Mouse (Mus musculus) spleen, adult 2 months (tissue): ENCODE measurements around the gene Gstm2. TPM values are rescaled to one million over a fixed set of nuclear protein-coding genes. Genes with fewer than 3 reads are reported as not detected.

ENCODE experiments used
- DNase-seq, 2 experiments: peaks; one replicate each; pipeline versions ENCODE4 v3.0.0 to v3.0.0-alpha.2; 2012 to 2021; ENCODE audit warnings: low spot score in 2 of 2, low read depth in 1 of 2
- H3K27ac ChIP-seq: fragments of 200-500 bp; 2 replicates; pipeline ENCODE4 v1.5.1; 2012; ENCODE audit warnings: low read length, inconsistent platforms; ENCODE audit not compliant: insufficient read depth
- H3K27me3 ChIP-seq: fragments of 200-500 bp; 2 replicates; pipeline ENCODE4 v1.6.1; 2012; ENCODE audit warnings: mild to moderate bottlenecking, moderate library complexity, low read length, inconsistent platforms; ENCODE audit not compliant: control insufficient read depth, insufficient read depth
- H3K36me3 ChIP-seq: fragments of 200-500 bp; 2 replicates; pipeline ENCODE4 v1.6.1; 2012; ENCODE audit warnings: mild to moderate bottlenecking, low read length, inconsistent platforms; ENCODE audit not compliant: control insufficient read depth, insufficient read depth
- H3K4me1 ChIP-seq: fragments of 200-500 bp; 2 replicates; pipeline ENCODE4 v1.6.1; 2011; ENCODE audit warnings: inconsistent platforms; ENCODE audit not compliant: control insufficient read depth, insufficient read depth, insufficient read length
- H3K4me3 ChIP-seq: fragments of 200-500 bp; 2 replicates; pipeline ENCODE4 v1.5.1; 2011; ENCODE audit warnings: mild to moderate bottlenecking, inconsistent platforms; ENCODE audit not compliant: insufficient read depth, insufficient read length; ENCODE audit errors: extremely low read depth
- CTCF ChIP-seq: fragments of 200-500 bp; IDR thresholded peaks from 2 replicates; pipeline ENCODE4 v1.5.1; 2011; ENCODE audit warnings: mild to moderate bottlenecking, inconsistent platforms; ENCODE audit not compliant: insufficient read depth, insufficient read length, insufficient replicate concordance; ENCODE audit errors: extremely low read depth
- POLR2A ChIP-seq: fragments of 200-500 bp; IDR thresholded peaks from 2 replicates; pipeline ENCODE4 v1.6.1; 2011; ENCODE audit warnings: low read depth, low read length, inconsistent platforms
- WGBS: fragments of 180-500 bp; shearing (Covaris S2); methylation state at CpG from one replicate; pipeline ENCODE4 v1.1.7; 2018; 5-methylcytosine and 5-hydroxymethylcytosine counted together
- polyA plus RNA-seq: library from polyadenylated mRNA; depleted of rRNA; stranded (reverse); fragments of >200 nt; gene quantifications from 2 replicates; pipeline ENCODE4 v1.2.3, GENCODE M21; 2012

Gene Gstm2
- polyA plus RNA-seq, 1 experiment: 16.9 TPM

- DNase-seq: no peak
- no peaks in the 10 kb centered on the region for H3K4me1 ChIP-seq
- no peak overlapping the region for H3K4me3 ChIP-seq
- no peaks in the 10 kb centered on the region for H3K27me3 ChIP-seq
- no peaks in the 10 kb centered on the region for H3K36me3 ChIP-seq
- H3K27ac ChIP-seq: no peak overlapping the region
- TF ChIP-seq CTCF (no peak), POLR2A (no peak)
- WGBS: 66% methylated on average over 4 of the region's 4 CpGs
Observed at GRCm38 (mm10) chr3:107945729-107946128, 40.5 kb downstream of the Gstm2 start.

- H3K27ac ChIP-seq: no peak within 1 kb of the TSS
- H3K4me3 ChIP-seq: no peak within 1 kb of the TSS
- H3K4me1 ChIP-seq: no peaks in the 10 kb centered on the region
- no peak for DNase-seq
- 72% methylated on average over 20 of the region's 20 CpGs for WGBS
- no peaks in the 10 kb centered on the region for H3K27me3 ChIP-seq
- TF ChIP-seq CTCF (no peak), POLR2A (no peak)
- no peaks in the 10 kb centered on the region for H3K36me3 ChIP-seq
Observed at GRCm38 (mm10) chr3:107943239-107943990, 42.8 kb downstream of the Gstm2 start, which contains the start of gene Gstm6. Gene Gstm6, minus strand, starts transcription at chr3:107943749.

GRCm38 (mm10) chr3:107941261-107941660, 45.0 kb downstream of the Gstm2 start:
- 84% methylated on average over 4 of the region's 4 CpGs for WGBS
- no peak for DNase-seq
- TF ChIP-seq CTCF: no peak
- TF ChIP-seq POLR2A: no peak
- H3K27ac ChIP-seq: no peak overlapping the region
- H3K4me3 ChIP-seq: no peak overlapping the region
- H3K36me3 ChIP-seq: no peaks in the 10 kb centered on the region
- H3K4me1 ChIP-seq: no peaks in the 10 kb centered on the region
- H3K27me3 ChIP-seq: no peaks in the 10 kb centered on the region

- no peak for DNase-seq
- TF ChIP-seq POLR2A (no peak), CTCF (no peak)
- Histone ChIP-seq H3K27me3 (no peaks in the 10 kb centered on the region), H3K27ac (no peak overlapping the region), H3K36me3 (no peaks in the 10 kb centered on the region), H3K4me3 (no peak overlapping the region), H3K4me1 (no peaks in the 10 kb centered on the region)
- WGBS: 74% methylated on average over 7 of the region's 7 CpGs
Observed at GRCm38 (mm10) chr3:107940524-107940923, 45.7 kb downstream of the Gstm2 start.

- no peak for DNase-seq
- H3K4me3 ChIP-seq: no peak overlapping the region
- no peaks in the 10 kb centered on the region for H3K36me3 ChIP-seq
- no peaks in the 10 kb centered on the region for H3K27me3 ChIP-seq
- no peak overlapping the region for H3K27ac ChIP-seq
- WGBS: 16% methylated on average over 4 of the region's 4 CpGs
- TF ChIP-seq CTCF (no peak), POLR2A (no peak)
- no peaks in the 10 kb centered on the region for H3K4me1 ChIP-seq
Observed at GRCm38 (mm10) chr3:107939830-107940229, 46.4 kb downstream of the Gstm2 start.

- Histone ChIP-seq H3K4me1 (no peaks in the 10 kb centered on the region), H3K36me3 (no peaks in the 10 kb centered on the region), H3K4me3 (no peak overlapping the region), H3K27me3 (no peaks in the 10 kb centered on the region), H3K27ac (no peak overlapping the region)
- peak in 1 of 2 experiments; percentile 33 for DNase-seq
- WGBS: 17% methylated on average over 3 of the region's 3 CpGs
- TF ChIP-seq CTCF: peak; percentile 51; the same call in 1 of the 2 replicates
- no peak for TF ChIP-seq POLR2A
Observed at GRCm38 (mm10) chr3:107939403-107939802, 46.9 kb downstream of the Gstm2 start.

- 53% methylated on average over 3 of the region's 3 CpGs for WGBS
- TF ChIP-seq CTCF (no peak), POLR2A (no peak)
Observed at GRCm38 (mm10) chr3:107935888-107936287, 50.4 kb downstream of the Gstm2 start.

More at GRCm38 (mm10) chr3:107935888-107936287, 50.4 kb downstream of the Gstm2 start:
- Histone ChIP-seq H3K27ac (no peak overlapping the region), H3K36me3 (no peaks in the 10 kb centered on the region), H3K27me3 (no peaks in the 10 kb centered on the region), H3K4me3 (no peak overlapping the region), H3K4me1 (peaks cover 2% of the 10 kb centered on the region; the same call in 1 of the 2 replicates)
- DNase-seq: no peak
